Mouse (Mus musculus): ENCODE measurements at regions not wholly inside any gene's neighbourhood (a gene's known extent, or its start where the extent isn't known, plus 50 kb on each side); places are given as distances from the start of the nearest gene placed in this dataset.
"Not testable (repeated sequence)": the region's sequence is repeated elsewhere in the genome, so short reads cannot be mapped to it uniquely, and the experiment has no call there.

DNA sequence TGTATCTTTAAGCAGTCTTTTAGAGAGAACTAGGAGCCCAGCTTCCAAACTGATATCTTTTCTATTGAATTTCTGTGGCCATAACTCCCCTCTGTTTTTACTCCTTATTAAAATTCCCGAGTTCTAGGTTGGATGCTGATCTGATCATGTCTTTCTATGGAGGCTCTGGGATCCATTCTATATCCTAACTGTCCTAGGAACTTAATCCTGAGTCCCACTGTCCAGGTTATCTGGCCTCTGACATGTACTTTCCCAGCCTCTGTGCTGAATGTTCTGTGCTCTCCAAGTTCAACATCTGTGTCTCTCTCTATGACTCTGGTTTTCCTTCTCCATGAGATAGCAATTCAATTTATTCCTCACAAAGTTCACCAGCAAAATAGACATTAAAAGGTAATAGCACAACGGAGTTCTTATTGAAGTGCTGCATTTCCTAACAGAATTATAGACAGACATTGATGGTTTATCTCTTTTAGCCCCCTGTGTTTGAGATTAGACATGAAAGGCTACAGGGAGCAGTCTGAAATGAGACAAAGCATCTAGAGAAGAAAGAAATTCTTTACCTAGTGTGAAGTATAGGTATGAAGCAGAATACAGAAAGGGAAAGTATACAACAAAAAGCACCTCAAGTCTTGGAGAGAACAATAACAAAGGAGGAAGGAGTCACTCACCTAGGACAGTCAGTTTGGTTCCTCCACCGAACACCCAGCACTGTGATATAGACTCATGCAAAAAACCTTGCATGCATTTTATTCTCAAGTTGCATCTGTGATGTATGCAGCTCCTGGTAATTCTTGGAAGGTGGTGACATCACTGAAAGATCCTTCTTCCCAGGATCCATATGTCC lies 185.9 kb downstream of the Hira start:
- no peaks in the 10 kb centered on the region for H3K27me3 ChIP-seq (replicated peaks; ENCODE audit: control insufficient read depth, insufficient read depth, low read length)
- H3K36me3 ChIP-seq (ENCODE audit: control insufficient read depth, insufficient read depth, low read length): no peaks in the 10 kb centered on the region
- H3K9ac ChIP-seq (ENCODE audit: low read depth, low read length): no peak overlapping the region
- no peaks in the 10 kb centered on the region for H3K9me3 ChIP-seq (ENCODE audit: control insufficient read depth, low read length)
- DNase-seq (ENCODE audit: low spot score): no peak
- H3K4me2 ChIP-seq (ENCODE audit: low read depth, low read length): no peak overlapping the region
- no peak overlapping the region for H3K4me3 ChIP-seq (ENCODE audit: low read depth, low read length)
- no peak overlapping the region for H3K27ac ChIP-seq (replicated peaks; ENCODE audit: low read depth, low read length)
- no peaks in the 10 kb centered on the region for H3K4me1 ChIP-seq (ENCODE audit: control insufficient read depth, insufficient read depth, low read length)
- no peak for ATAC-seq (ENCODE audit: low read depth)
- WGBS: 60% methylated on average over 3 of the region's 3 CpGs

DNA sequence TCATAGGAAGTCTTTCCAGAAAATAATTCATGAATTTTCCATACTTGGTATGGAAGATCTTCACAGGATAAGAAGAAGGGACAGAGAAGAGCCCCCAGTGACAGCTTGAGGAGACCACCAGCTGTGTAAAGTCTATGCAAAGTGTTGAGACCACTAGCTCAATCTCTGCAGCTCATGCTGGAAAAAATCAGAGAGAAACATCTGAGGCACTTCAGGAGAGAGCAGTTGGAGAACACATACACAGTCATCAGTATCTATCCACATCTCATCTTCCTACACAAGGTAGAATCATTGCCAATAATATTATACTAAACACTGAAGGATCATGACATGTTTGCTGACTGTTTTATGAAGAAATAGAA lies 186.5 kb downstream of the Hira start:
- H3K9ac ChIP-seq (ENCODE audit: low read depth, low read length): no peak overlapping the region
- H3K4me1 ChIP-seq (ENCODE audit: control insufficient read depth, insufficient read depth, low read length): no peaks in the 10 kb centered on the region
- ATAC-seq (ENCODE audit: low read depth) (no peak), DNase-seq (ENCODE audit: low spot score) (no peak)
- H3K9me3 ChIP-seq (ENCODE audit: control insufficient read depth, low read length): no peaks in the 10 kb centered on the region
- H3K4me3 ChIP-seq (ENCODE audit: low read depth, low read length): no peak overlapping the region
- H3K4me2 ChIP-seq (ENCODE audit: low read depth, low read length): no peak overlapping the region
- H3K27ac ChIP-seq (replicated peaks; ENCODE audit: low read depth, low read length): no peak overlapping the region
- no peaks in the 10 kb centered on the region for H3K36me3 ChIP-seq (ENCODE audit: control insufficient read depth, insufficient read depth, low read length)
- H3K27me3 ChIP-seq (replicated peaks; ENCODE audit: control insufficient read depth, insufficient read depth, low read length): no peaks in the 10 kb centered on the region

DNA sequence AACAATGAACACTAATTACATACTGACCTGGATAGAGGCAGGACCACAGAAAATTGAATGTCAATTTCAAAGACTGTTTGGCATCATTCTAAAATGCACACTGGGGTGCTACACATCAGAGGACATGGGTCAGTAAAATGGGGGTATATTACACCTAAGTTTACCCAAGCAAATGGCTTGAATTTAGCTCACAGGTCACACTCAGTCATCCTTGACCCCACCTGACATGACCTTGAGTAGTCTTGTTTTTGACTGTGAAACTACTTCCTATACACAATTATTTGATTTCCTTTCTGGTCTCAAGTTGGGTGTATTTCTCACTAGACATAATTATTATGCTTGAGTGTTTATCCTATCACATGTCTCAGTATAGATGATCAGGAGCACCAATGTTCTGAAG lies 187.6 kb downstream of the Hira start:
- Histone ChIP-seq H3K27ac (replicated peaks; ENCODE audit: low read depth, low read length) (no peak overlapping the region), H3K9me3 (ENCODE audit: control insufficient read depth, low read length) (no peaks in the 10 kb centered on the region), H3K4me3 (ENCODE audit: low read depth, low read length) (no peak overlapping the region), H3K4me2 (ENCODE audit: low read depth, low read length) (no peak overlapping the region), H3K36me3 (ENCODE audit: control insufficient read depth, insufficient read depth, low read length) (no peaks in the 10 kb centered on the region), H3K27me3 (replicated peaks; ENCODE audit: control insufficient read depth, insufficient read depth, low read length) (no peaks in the 10 kb centered on the region), H3K4me1 (ENCODE audit: control insufficient read depth, insufficient read depth, low read length) (no peaks in the 10 kb centered on the region), H3K9ac (ENCODE audit: low read depth, low read length) (no peak overlapping the region)
- DNase-seq (ENCODE audit: low spot score) (no peak), ATAC-seq (ENCODE audit: low read depth) (no peak)

DNA sequence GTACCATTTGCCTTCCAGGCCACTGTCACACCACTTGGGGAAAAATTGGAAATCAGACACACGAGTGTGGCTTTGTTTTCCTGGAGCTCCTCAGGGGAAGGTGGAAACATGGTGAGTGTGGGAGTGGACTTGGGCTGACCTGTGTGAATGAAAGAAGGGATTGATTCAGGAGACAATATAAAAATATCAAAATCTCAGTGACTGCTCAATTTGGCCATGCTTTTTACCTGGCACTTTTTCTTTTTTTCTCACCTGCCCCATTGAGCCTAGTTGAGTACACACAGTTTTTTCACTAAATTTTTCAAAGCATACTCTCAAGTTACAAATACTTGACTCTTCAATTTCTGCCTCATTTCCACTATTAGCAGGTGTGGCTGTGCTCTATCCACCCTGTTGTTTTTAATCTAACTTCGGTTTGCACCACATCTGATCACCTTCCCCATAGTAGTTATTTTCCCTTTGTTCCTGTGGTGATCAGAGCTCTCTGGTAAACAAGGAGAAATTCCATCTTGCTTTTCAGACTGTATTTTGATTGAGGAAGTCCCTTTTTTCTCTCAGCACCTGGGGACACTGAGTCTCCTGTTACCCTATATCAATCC lies 188.8 kb downstream of the Hira start:
- Histone ChIP-seq H3K9me3 (ENCODE audit: control insufficient read depth, low read length) (no peaks in the 10 kb centered on the region), H3K4me1 (ENCODE audit: control insufficient read depth, insufficient read depth, low read length) (no peaks in the 10 kb centered on the region), H3K36me3 (ENCODE audit: control insufficient read depth, insufficient read depth, low read length) (no peaks in the 10 kb centered on the region), H3K27ac (replicated peaks; ENCODE audit: low read depth, low read length) (no peak overlapping the region), H3K4me3 (ENCODE audit: low read depth, low read length) (no peak overlapping the region), H3K27me3 (replicated peaks; ENCODE audit: control insufficient read depth, insufficient read depth, low read length) (no peaks in the 10 kb centered on the region), H3K4me2 (ENCODE audit: low read depth, low read length) (no peak overlapping the region), H3K9ac (ENCODE audit: low read depth, low read length) (no peak overlapping the region)
- no peak for ATAC-seq (ENCODE audit: low read depth)
- 67% methylated on average over 2 of the region's 2 CpGs for WGBS
- no peak for DNase-seq (ENCODE audit: low spot score)

DNA sequence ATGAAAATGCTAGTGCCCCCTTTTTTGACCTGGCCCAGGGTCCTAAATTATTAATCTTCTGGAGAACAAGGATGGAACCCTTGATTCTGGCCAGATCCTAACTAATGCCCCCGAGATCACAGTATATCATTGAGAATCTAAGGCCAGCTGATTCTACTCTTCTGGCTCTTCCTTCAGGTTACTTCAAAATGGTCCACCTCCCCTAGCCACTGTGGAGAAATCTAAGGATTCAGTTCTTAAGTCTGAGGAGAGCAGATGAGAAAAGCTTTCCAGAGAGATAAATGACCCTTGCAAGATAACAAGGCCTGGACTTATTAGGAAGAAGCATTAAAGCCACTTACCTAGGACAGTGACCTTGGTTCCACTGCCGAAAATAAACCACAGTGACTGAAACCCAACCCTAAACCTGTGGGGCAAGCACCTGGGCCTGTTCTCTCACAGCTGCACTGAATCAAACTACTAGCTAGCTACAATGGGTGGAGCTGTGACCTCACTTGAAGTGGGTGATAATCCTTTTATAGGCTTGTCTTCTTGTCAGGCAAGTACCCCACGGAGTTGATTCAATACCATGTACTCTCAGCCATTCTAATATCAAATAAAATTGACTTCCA lies 190.0 kb downstream of the Hira start:
- 58% methylated on average over 3 of the region's 3 CpGs for WGBS
- ATAC-seq (ENCODE audit: low read depth): no peak
- no peaks in the 10 kb centered on the region for H3K27me3 ChIP-seq (replicated peaks; ENCODE audit: control insufficient read depth, insufficient read depth, low read length)

DNA sequence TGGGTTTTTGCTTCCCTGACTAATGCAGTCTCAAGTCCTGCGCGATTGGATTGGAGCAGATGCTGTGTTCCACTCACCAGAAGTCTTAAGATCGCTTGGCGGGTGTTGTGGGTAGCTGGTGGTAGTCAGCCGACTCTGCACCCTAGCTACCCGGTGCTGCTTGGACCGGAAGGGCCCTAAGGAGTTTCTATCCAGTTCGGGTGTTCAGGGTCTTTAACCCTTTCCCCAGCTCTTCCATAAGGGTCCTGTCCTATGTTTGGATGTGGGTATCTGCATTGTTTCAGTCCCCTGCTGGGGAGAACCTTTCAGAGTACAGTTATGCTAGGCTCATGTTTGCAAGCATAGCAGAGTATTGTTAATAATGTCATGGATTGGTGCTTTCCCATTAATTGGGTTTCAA lies 206.7 kb downstream of the Hira start:
- not testable (repeated sequence) for H3K9me3 ChIP-seq (ENCODE audit: control insufficient read depth, low read length); H3K36me3 ChIP-seq (ENCODE audit: control insufficient read depth, insufficient read depth, low read length); DNase-seq (ENCODE audit: low spot score); H3K4me3 ChIP-seq (ENCODE audit: low read depth, low read length); H3K27me3 ChIP-seq (replicated peaks; ENCODE audit: control insufficient read depth, insufficient read depth, low read length); H3K4me2 ChIP-seq (ENCODE audit: low read depth, low read length); H3K27ac ChIP-seq (replicated peaks; ENCODE audit: low read depth, low read length); ATAC-seq (ENCODE audit: low read depth); H3K9ac ChIP-seq (ENCODE audit: low read depth, low read length); H3K4me1 ChIP-seq (ENCODE audit: control insufficient read depth, insufficient read depth, low read length)
- 67% methylated on average over 7 of the region's 8 CpGs for WGBS

More for the DNA sequence above, 190.0 kb downstream of the Hira start:
- H3K27ac ChIP-seq (replicated peaks; ENCODE audit: low read depth, low read length): no peak overlapping the region
- no peaks in the 10 kb centered on the region for H3K36me3 ChIP-seq (ENCODE audit: control insufficient read depth, insufficient read depth, low read length)
- no peaks in the 10 kb centered on the region for H3K9me3 ChIP-seq (ENCODE audit: control insufficient read depth, low read length)
- DNase-seq (ENCODE audit: low spot score): no peak
- H3K4me1 ChIP-seq (ENCODE audit: control insufficient read depth, insufficient read depth, low read length): no peaks in the 10 kb centered on the region
- no peak overlapping the region for H3K9ac ChIP-seq (ENCODE audit: low read depth, low read length)
- no peak overlapping the region for H3K4me2 ChIP-seq (ENCODE audit: low read depth, low read length)
- H3K4me3 ChIP-seq (ENCODE audit: low read depth, low read length): no peak overlapping the region

DNA sequence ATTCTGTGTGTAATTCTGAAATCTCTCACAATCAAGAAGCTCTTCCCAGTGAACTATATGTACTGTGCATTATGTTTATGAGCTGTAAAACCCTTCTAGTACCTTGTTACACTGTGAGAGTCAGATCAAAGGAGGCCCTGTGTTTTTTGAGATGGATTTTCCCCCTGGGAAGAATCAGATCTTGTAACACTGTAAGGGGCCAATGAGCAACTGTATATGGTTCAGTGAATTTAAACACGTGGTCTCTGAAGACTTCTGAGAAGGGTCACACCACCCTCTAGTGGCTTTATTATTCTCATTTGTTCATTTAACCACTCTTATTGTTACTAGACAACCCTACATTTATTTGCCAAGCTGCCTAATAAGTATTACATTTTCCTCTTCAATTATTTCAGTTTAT lies 211.1 kb downstream of the Hira start:
- no peaks in the 10 kb centered on the region for H3K36me3 ChIP-seq (ENCODE audit: control insufficient read depth, insufficient read depth, low read length)
- DNase-seq (ENCODE audit: low spot score) (peak; percentile 10), ATAC-seq (ENCODE audit: low read depth) (no peak)
- H3K27me3 ChIP-seq (replicated peaks; ENCODE audit: control insufficient read depth, insufficient read depth, low read length): no peaks in the 10 kb centered on the region
- H3K4me1 ChIP-seq (ENCODE audit: control insufficient read depth, insufficient read depth, low read length): no peaks in the 10 kb centered on the region
- no peak overlapping the region for H3K4me3 ChIP-seq (ENCODE audit: low read depth, low read length)
- no peaks in the 10 kb centered on the region for H3K9me3 ChIP-seq (ENCODE audit: control insufficient read depth, low read length)
- H3K9ac ChIP-seq (ENCODE audit: low read depth, low read length): no peak overlapping the region
- no peak overlapping the region for H3K4me2 ChIP-seq (ENCODE audit: low read depth, low read length)
- H3K27ac ChIP-seq (replicated peaks; ENCODE audit: low read depth, low read length): no peak overlapping the region
- WGBS: 23% methylated on average over 1 of the region's 1 CpGs

All from embryonic facial prominence, embryonic 14.5 days (tissue).